8 mouse cellular contexts compared by ENCODE assay signal in genomic region chr10:111925489-111925860, GRCm38 (mm10). TPM values are rescaled to one million over a fixed set of nuclear protein-coding genes. Genes with fewer than 3 reads are reported as not detected.
DNase-seq lines count a peak whose midpoint lies in the region; ATAC-seq lines count a peak whose summit lies in the region.

No protein-coding gene starts in this region.

- H3K27me3 ChIP-seq in hindbrain, embryonic 11.5 days (ENCODE audit: control insufficient read depth, insufficient read depth, low read length): no peaks in the 10 kb centered on the region

- H3K9me3 ChIP-seq in hindbrain, embryonic 11.5 days (ENCODE audit: control insufficient read depth, low read length): no peaks in the 10 kb centered on the region

- H3K9ac ChIP-seq in hindbrain, embryonic 11.5 days (ENCODE audit: low read depth, low read length): peak overlapping the region; percentile 37; the same call in 1 of the 2 replicates

- H3K4me1 ChIP-seq in hindbrain, embryonic 11.5 days (replicated peaks; ENCODE audit: control insufficient read depth, insufficient read depth, low read length): no peaks in the 10 kb centered on the region

- H3K36me3 ChIP-seq in hindbrain, embryonic 11.5 days (ENCODE audit: control insufficient read depth, insufficient read depth, low read length): no peaks in the 10 kb centered on the region

- peak; percentile 94 for DNase-seq in MN1 (ENCODE audit: low spot score)
- peak; percentile 75 for DNase-seq in cerebellum, adult 9-11 months
- DNase-seq in frontal cortex, postnatal 10 days (ENCODE audit: low spot score in 2 of 2): peak; percentile 62 to 88
- DNase-seq in hindbrain, embryonic 11.5 days (ENCODE audit: low spot score): peak; percentile 99
- DNase-seq in layer of hippocampus, adult 9-10 months (ENCODE audit: low spot score): peak; percentile 91
- peak; percentile 94 for DNase-seq in lung, postnatal 10 days
- DNase-seq in retina, embryonic 14.5 days (ENCODE audit: low spot score): peak; percentile 99
- DNase-seq in thymus, postnatal 4 days: peak; percentile 95

- H3K4me3 ChIP-seq in hindbrain, embryonic 11.5 days (ENCODE audit: low read depth, low read length): no peak overlapping the region

- peak; percentile 75 for ATAC-seq in hindbrain, embryonic 11.5 days (ENCODE audit: low FRiP score)

- 0 out of 2 replicates have a peak overlapping the region, but pooled peaks have one; percentile 14 for H3K4me2 ChIP-seq in hindbrain, embryonic 11.5 days (replicated peaks; ENCODE audit: low read depth, low read length)

- no peak overlapping the region for H3K27ac ChIP-seq in hindbrain, embryonic 11.5 days (ENCODE audit: low read depth, low read length)

- 3% methylated on average over 10 of the region's 10 CpGs for WGBS in hindbrain, embryonic 11.5 days

RNA-seq across cellular contexts. Expression of gene Krr1, which starts 47.0 kb away (rescaled TPM):
- polyA plus RNA-seq in hindbrain, embryonic 11.5 days (2014; fragmentation: Nextera tagmentation; extraction: Ambion mirVana): 59.6 and 68.7 TPM in 2 replicates
